Mouse (Mus musculus) 3134 (cell line): ENCODE data around the gene Clk2.

Experiments used
- DNase-seq: peaks from one replicate; pipeline ENCODE4 v3.0.0-alpha.2; 2011; ENCODE audit warnings: low spot score; ENCODE audit not compliant: insufficient read length; ENCODE audit errors: extremely low read depth

Gene Clk2

DNA sequence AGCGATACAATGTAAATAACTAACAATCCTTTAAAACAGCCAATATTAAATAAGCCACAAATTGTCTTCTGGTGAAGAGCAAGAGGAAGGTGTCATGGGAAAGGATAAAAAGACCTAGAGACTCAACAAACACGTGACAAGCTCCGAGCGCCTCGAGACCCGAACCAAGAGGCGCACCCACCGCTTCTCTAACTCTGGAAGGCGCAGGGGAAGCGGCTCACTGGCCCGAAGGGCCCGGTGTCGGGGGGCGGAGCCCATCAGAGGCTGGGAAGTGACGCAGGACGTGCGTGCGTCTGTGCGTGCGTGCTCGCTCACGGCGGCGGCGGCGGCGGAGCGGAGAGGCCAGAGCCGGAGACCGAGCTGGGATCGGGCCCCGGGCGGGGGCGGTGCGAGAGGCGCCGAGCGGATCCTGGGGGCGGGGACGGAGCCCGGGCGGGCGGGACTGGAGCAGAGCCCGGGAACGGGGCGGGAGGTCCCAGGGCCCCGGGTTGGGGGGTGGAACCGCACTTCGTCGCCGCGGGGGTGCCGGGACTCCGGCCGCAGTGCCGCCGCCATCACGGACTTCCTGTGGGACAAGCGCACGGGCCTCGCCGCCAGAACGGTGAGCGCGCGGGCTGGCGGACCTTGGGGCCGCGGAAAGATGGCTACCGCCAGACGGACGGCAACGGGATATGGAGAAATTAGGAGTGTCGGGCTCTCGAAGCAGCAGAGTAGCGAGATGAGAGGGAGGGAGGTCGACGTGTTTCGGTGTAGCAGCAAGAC lies at the start of gene Clk2:
Gene Clk2 (plus strand): TSS at position 290 of the 762 bp plus-strand sequence.
- peak; percentile 91 for DNase-seq

DNA sequence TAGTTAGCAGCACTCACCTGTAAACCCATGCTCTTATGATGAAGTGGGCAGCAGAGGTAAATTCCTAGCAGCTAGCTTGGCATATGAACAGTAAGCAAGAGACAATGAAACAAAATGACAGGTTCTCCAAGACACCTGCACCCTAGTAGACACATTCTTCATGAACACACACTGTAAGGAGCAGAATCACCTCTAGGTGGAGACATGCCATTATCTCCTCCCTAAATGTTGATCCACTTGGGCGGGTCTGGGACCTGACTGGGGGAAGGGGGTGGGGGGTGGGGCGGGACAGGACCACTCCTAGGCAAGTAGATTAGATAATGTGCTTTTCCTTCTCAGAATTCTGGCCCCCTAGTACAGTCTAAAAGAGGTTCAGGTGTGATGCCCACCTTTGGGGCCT lies 49.1 kb upstream of the Clk2 start:
- DNase-seq: no peak

DNA sequence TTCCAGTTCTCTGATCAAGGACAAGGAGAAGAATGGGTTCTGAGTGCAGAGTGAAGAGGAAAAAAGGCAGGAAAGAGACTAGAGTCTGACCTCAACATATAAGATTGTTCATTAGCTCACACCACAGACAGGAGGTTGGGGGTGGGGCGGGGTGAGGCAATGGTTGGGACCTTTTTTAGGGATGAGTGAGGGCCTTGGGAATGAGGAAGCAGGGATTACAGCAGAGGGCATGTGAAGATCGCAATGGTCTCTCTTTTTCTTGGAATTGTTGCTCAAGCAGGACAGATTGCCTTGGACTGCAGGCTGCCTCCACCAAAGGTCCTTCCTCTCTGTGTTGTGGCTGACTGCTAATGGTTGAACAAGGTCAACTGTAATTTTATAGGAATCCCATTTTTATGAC lies 41.3 kb upstream of the Clk2 start:
- peak; percentile 32 for DNase-seq

DNA sequence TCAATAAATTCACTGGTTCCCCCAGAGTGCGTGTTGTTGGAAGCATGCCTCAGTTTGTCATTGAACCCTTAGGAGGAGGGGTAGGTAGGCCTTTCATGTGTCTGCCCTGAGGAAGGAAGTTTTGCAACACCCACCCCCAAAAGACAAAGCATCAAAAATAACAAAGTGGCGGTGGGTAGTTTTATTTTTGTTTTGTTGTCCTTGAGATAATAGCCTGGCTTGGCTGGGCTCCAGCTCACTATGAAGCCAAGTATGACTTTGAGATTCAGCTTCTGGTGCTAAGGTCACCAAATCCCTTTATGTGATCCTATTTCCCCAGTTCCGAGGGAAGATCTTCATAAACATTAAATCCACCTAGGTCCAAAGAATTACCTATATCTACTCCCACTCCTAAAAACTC lies 40.4 kb upstream of the Clk2 start:
- no peak for DNase-seq

DNA sequence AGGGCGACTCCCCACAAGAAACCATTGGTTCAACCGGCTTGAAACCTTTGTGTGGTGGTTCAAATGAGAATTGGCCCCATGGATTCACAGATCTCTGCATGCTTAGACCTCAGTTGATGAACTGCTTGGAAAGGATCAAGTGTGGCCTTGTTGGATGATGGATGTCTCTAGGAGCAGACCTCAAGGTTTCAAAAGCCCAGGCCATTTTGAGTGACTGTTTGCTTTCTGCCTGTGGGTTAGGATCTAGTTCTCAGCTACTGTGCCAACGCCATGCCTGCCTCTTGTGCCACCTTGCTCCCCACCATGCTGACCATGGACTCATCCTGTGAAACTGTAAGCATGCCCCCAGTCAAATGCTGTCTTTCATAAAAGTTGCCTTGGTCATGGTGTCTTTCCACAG lies 38.6 kb upstream of the Clk2 start:
- no peak for DNase-seq

GRCm38 (mm10) chr3:89129908-89130307 lies 34.7 kb upstream of the Clk2 start:
- no peak for DNase-seq

- DNase-seq: no peak
Observed at GRCm38 (mm10) chr3:89131816-89132215, 32.8 kb upstream of the Clk2 start.

GRCm38 (mm10) chr3:89132285-89133062 lies 32.1 kb upstream of the Clk2 start:
- DNase-seq: no peak

DNA sequence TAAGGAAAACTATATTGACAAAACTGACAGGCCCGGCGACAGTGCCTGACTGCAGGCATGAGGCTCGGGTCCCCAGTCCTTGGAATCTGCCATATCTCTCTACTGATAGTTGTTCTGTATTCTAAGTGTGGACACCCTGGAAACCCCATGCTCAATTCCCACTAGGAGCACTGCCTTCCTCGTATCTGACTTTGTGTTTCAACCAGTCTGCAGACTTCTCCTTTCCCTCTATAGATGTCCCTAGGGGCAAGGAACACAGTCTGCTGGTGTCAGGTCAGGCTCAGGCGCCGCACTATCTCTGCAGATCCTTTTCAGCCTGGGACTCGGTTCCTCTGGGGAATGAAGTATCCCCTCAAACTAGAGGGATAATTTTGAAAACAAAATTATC lies 31.5 kb upstream of the Clk2 start:
- no peak for DNase-seq

- no peak for DNase-seq
Observed at GRCm38 (mm10) chr3:89133752-89134151, 30.8 kb upstream of the Clk2 start.

DNA sequence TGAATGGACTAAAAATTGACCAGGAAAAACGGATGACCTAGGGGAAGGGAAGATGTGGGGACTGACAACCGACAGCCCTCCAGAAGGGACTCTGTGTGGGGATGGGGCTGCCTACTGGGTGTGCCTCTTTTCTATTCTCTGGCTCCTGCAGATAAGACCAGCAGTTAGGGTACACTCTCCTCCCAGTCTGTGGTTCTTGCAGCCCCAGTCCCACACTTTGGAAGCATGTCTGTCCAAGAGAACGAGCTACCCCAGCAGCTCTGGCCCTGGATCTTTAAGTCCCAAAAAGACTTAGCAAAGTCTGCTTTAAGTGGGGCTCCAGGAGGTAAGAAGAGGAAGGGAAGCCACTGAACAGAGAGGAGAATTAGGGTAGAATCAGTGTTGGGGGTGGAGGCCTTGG lies 28.6 kb upstream of the Clk2 start, which contains the start of gene Pklr:
Gene Pklr (plus strand): TSS at position 185 of the 400 bp plus-strand sequence.
- no peak for DNase-seq

DNA sequence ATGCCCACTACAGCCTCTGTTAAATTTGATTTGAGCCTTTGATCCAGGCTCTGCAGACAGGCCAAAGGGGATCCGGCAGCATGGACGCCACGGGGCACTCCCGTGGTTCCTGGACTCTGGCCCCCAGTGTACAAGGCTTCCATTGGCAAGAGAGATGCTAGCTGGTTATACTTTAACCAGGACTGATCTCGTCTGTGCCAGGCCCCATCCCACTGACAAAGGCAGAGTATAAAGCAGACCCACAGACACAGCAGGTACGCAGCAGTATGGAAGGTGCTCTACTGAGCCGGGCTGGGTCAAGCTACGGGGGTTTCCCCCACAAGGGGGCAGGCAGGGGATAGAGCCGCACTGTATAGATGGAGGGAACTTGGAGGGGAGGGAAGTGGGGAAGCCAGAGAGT lies 28.2 kb upstream of the Clk2 start:
- DNase-seq: no peak

GRCm38 (mm10) chr3:89144821-89145220 lies 19.8 kb upstream of the Clk2 start:
- DNase-seq: no peak

DNA sequence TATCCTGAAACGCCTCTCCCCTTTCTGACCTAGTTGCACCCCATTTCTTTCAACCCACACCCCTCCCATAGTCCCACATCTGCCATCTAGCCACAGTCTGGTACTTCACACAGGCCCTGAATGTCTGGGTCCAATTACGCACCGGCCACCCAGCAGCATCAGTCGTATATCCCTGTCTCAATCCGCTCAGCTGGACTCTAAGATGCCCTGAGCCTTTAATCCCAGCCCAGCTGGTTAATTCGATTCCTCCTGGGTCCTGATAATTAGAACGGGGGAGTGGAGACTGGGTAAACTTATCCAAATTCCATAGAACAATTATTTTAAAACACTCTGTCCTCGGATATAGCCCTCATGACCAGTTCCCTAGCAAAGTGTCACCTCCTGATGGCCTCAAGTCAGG lies 19.0 kb upstream of the Clk2 start:
- DNase-seq: no peak

GRCm38 (mm10) chr3:89147101-89147978 lies 17.3 kb upstream of the Clk2 start:
- DNase-seq: no peak

- DNase-seq: no peak
Observed at GRCm38 (mm10) chr3:89147979-89148311, 16.6 kb upstream of the Clk2 start.

GRCm38 (mm10) chr3:89148567-89148966 lies 16.0 kb upstream of the Clk2 start:
- no peak for DNase-seq

- no peak for DNase-seq
Observed at GRCm38 (mm10) chr3:89152084-89152835, 12.3 kb upstream of the Clk2 start.

- DNase-seq: no peak
Observed at GRCm38 (mm10) chr3:89156951-89157350, 7.6 kb upstream of the Clk2 start.

DNA sequence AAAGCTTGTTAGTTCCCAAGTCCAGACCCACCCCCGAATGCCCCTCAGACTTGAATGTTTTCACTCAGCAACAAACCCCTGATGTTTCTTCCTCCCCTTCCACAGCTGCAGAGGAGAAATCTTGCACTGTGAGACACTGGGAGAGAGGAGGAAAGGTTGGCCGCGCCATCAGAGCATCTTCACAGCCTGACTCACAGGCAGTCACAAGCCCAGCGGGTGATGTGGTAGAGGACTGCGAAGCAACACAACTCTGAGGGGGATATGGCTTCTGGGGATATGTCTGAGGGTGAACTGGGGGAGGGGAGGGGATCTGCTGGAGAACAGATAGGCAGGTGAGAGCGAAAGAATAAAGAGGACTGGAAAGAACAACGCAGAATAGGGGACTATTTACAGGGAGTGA lies 5.9 kb upstream of the Clk2 start:
- DNase-seq: no peak

- DNase-seq: no peak
Observed at GRCm38 (mm10) chr3:89159211-89159610, 5.4 kb upstream of the Clk2 start.
